Mouse (Mus musculus) embryonic fibroblast, embryonic 13.5 days (primary cell): ENCODE measurements around the gene Gm8122. TPM values are rescaled to one million over a fixed set of nuclear protein-coding genes. Genes with fewer than 3 reads are reported as not detected.
"Not testable (repeated sequence)": the region's sequence is repeated elsewhere in the genome, so short reads cannot be mapped to it uniquely, and the experiment has no call there.

Experiments
- H3K27ac ChIP-seq: 2 replicates; pipeline ENCODE4 v1.5.1; 2012; ENCODE audit warnings: low read length, control low read depth, inconsistent platforms; ENCODE audit not compliant: insufficient read depth
- H3K4me1 ChIP-seq: 2 replicates; pipeline ENCODE4 v1.6.1; 2011; ENCODE audit warnings: low read length; ENCODE audit not compliant: control insufficient read depth, insufficient read depth
- H3K4me3 ChIP-seq: 2 replicates; pipeline ENCODE4 v1.5.1; 2011; ENCODE audit warnings: mild to moderate bottlenecking, control low read depth, low read length; ENCODE audit not compliant: insufficient read depth
- polyA plus RNA-seq: library from polyadenylated mRNA; stranded (reverse); fragments of >200 nt; gene quantifications from 2 replicates; pipeline ENCODE4 v1.2.4, GENCODE M21; 2011; ENCODE audit warnings: low read depth; ENCODE audit not compliant: missing spikeins, insufficient read length

Gm8122 gene
- polyA plus RNA-seq: not detected in 2 replicates

GRCm38 (mm10) chr14:43235204-43235603 is at the start of gene Gm8122:
TSS of gene Gm8122 (minus strand) at chr14:43235304.
- H3K27ac ChIP-seq, H3K4me3 ChIP-seq, H3K4me1 ChIP-seq: not testable (repeated sequence)

DNA sequence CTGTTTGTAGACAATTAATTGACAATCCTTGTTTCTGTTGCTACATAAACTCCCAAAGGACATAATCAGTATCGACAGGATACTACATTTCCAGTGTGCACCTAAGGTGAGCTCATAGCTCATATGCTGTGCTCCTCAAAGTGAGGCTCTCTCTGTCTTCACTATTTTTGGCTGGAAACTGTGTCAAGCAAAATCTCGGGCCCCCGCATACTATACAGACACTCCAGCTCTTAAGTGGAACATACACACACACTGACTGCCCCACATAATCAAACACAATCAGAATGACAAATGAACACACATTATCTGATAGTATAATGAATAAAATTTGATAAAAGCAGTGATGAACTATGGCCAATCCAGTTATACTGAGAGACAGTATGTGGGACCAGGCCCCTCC is 43.6 kb upstream of the Gm8122 start:
- not testable (repeated sequence) for H3K27ac ChIP-seq, H3K4me1 ChIP-seq, H3K4me3 ChIP-seq

DNA sequence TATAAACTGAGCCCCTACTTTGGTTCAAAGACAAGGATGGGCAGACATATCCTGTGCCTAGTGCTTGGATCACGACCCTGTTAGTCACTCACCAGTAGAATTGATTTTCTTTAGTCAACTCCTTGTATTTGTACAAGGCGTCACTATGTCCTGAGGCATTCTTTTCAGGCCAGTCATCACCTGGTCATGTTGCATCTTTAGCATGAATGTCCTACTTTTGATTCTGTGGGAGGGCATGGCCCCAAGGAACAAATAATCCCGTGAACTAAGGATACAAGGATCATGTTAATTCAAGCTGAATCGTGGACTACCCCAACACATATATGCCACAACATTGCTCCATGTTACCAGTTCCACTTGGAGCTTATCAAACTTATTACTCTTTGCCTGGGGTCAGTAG is 43.0 kb upstream of the Gm8122 start:
- not testable (repeated sequence) for H3K27ac ChIP-seq, H3K4me1 ChIP-seq, H3K4me3 ChIP-seq

GRCm38 (mm10) chr14:43277468-43277867 is 42.4 kb upstream of the Gm8122 start:
- H3K4me3 ChIP-seq, H3K4me1 ChIP-seq, H3K27ac ChIP-seq: not testable (repeated sequence)

DNA sequence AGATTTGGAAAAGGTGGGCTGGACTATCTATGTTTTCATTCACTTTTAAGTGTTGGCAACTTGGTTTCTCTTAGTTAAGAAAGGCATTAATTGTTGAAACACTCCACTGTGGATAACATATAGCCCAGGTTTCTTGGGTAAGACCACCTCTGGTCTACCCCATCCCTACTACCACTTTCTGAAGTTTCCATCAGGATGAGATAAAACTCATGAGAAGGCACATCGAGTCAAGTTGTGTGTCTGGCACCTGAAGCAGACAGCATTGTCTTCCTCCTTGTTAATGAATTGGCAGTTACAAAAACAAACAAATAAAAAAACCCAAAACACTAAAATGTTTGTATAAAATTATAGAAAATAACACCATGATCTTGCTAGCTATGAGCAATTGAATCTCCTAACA is 40.6 kb upstream of the Gm8122 start:
- not testable (repeated sequence) for H3K27ac ChIP-seq, H3K4me3 ChIP-seq, H3K4me1 ChIP-seq

GRCm38 (mm10) chr14:43274986-43275511 is 39.9 kb upstream of the Gm8122 start, which contains the start of gene Gm9732:
TSS of gene Gm9732 (plus strand) at chr14:43275036.
- H3K4me3 ChIP-seq, H3K4me1 ChIP-seq, H3K27ac ChIP-seq: not testable (repeated sequence)

DNA sequence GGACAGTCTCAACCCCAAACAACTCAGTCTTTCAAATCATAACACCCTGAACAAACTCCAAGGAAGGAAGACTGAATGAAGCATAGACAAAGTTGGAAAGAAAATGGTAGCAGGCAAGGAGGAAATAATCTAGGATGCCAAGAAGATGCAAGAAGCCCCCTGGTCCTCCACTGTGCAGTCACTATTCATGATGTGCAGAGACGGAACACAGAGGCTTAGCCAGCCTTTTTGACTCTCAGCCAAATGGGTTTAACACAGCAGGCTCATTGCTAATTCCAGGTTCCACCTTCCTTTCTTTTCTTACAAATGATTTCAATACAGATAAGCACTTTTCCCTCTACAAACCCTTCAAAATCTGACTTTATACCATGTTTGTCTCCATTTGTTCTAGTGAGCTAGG is 38.1 kb upstream of the Gm8122 start:
- H3K27ac ChIP-seq, H3K4me3 ChIP-seq, H3K4me1 ChIP-seq: not testable (repeated sequence)

- H3K4me3 ChIP-seq, H3K27ac ChIP-seq, H3K4me1 ChIP-seq: not testable (repeated sequence)
These were observed 34.1 kb upstream of the Gm8122 start for GRCm38 (mm10) chr14:43269211-43269610.

GRCm38 (mm10) chr14:43268521-43269084 is 33.5 kb upstream of the Gm8122 start:
- not testable (repeated sequence) for H3K4me3 ChIP-seq, H3K27ac ChIP-seq, H3K4me1 ChIP-seq

GRCm38 (mm10) chr14:43263421-43263820 is 28.3 kb upstream of the Gm8122 start:
- H3K27ac ChIP-seq, H3K4me3 ChIP-seq, H3K4me1 ChIP-seq: not testable (repeated sequence)

DNA sequence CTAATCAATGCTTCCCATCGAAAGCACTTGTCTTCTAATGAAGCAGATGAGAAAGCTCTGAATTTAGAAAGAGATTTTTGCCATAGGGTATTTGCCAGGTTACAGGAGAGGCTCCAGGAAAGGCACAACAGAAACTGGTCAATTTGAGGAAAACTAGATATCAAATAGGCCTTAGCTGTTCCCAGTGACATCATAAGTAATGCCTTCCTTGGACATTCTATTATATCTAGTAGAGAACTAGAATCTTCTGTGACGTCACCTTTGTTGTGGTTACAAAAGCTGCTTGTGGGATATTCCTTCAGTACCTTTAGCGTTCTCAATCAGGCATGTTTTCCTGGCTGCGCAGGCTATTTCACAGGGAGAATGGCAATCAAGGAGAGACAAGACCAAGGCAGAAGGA is 23.2 kb upstream of the Gm8122 start, which contains the start of gene Gm8126:
Gm8126 (plus strand) TSS at position 301 of the 400 bp plus-strand sequence.
- not testable (repeated sequence) for H3K4me3 ChIP-seq, H3K27ac ChIP-seq, H3K4me1 ChIP-seq

DNA sequence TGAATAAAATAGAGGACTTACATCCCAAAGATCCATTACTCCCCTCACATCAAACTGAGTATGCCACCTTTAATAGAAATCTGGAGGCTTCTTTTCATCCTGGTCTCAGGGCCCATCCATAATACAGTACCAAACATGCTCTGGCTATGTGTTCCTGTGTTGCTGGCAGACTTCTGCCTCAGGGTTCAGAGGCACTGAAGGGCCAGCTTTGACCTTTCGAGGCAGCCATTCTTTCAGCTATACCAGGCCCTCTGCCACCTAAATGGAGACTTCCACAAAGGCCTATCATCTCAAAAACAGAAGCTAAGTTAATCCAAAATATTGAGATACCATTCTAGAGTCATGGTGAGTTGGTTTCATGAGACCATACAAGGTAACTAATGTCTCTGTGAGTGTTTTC is 21.4 kb upstream of the Gm8122 start:
- H3K4me3 ChIP-seq, H3K4me1 ChIP-seq, H3K27ac ChIP-seq: not testable (repeated sequence)

DNA sequence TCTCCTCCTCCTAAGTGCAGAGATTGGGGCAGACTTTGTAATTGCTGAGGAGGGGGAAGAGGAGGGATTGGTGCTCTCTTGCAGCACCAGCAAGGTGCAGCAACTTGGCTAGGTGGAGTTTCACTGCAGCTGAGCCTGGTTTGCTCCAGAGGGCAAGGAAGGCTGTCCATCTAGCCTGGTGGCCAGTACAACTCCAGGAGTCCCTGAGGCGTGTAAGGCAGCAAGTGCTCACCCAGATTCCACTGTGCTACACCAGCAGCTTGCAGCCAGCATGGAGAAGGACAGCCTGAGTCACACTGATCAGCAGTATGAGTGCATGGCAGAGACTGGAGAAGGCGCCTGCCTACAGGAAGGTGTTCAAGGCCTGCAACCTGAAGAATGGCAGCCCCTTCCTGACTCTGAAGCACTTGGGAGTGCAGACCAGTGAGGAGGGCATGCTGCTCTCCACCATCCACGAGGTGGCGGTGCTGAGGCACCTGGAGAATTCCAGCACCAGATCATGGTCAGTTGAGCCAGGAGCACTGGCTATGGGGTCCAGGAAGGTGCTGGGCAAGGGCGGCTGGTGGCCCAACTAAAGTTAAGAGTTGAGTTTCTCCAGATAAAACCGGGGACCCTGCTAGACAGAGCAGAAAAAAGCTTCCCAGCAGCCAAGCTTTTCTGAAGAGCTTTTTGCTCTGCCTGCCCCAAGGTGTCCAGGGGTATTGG is 15.6 kb upstream of the Gm8122 start:
- H3K4me3 ChIP-seq, H3K27ac ChIP-seq: not testable (repeated sequence)

GRCm38 (mm10) chr14:43249611-43250170 is 14.6 kb upstream of the Gm8122 start:
- H3K4me3 ChIP-seq, H3K4me1 ChIP-seq, H3K27ac ChIP-seq: not testable (repeated sequence)

More for the DNA sequence above, 15.6 kb upstream of the Gm8122 start:
- H3K4me1 ChIP-seq: not testable (repeated sequence)

GRCm38 (mm10) chr14:43237769-43238168 is 2.7 kb upstream of the Gm8122 start:
- H3K4me1 ChIP-seq, H3K27ac ChIP-seq, H3K4me3 ChIP-seq: not testable (repeated sequence)
